Mouse (Mus musculus): ENCODE results near the gene Borcs7. TPM values are rescaled to one million over a fixed set of nuclear protein-coding genes. Genes with fewer than 3 reads are reported as not detected.
A peak's percentile ranks its signal among the peaks of the same experiment; 100 is the strongest.

The Borcs7 gene
- total RNA-seq (2021): 10 to 100 TPM; 18.7 to 21.2 TPM
- long read RNA-seq, experiment 1, transcript Borcs7-201 (5 exons, 2,176 nt): major isoform, 8 of 15 reads
- long read RNA-seq, experiment 1, partial matches to known transcripts: 1 of 15 reads
- long read RNA-seq, experiment 1, other reads (novel, unspliced or antisense): 6 of 15 reads
- long read RNA-seq, experiment 2, transcript Borcs7-201 (5 exons, 2,176 nt): major isoform, 36 of 41 reads
- long read RNA-seq, experiment 2, partial matches to known transcripts: 1 of 41 reads
- long read RNA-seq, experiment 2, other reads (novel, unspliced or antisense): 4 of 41 reads

GRCm38 (mm10) chr19:46689460-46690372 lies at the start of gene Borcs7:
Gene Borcs7, plus strand, starts transcription at chr19:46689906.
- DNase-seq (ENCODE audit: low spot score in 2 of 2): peak; percentile 88 to 92

GRCm38 (mm10) chr19:46640780-46641179 lies 48.9 kb upstream of the Borcs7 start:
- no peak for DNase-seq (ENCODE audit: low spot score in 2 of 2)

- no peak for DNase-seq (ENCODE audit: low spot score in 2 of 2)
Measured at GRCm38 (mm10) chr19:46641420-46642085, 48.2 kb upstream of the Borcs7 start.

GRCm38 (mm10) chr19:46642136-46642753 lies 47.5 kb upstream of the Borcs7 start:
- DNase-seq (ENCODE audit: low spot score in 2 of 2): no peak

- DNase-seq (ENCODE audit: low spot score in 2 of 2): no peak
Measured at GRCm38 (mm10) chr19:46643236-46643635, 46.5 kb upstream of the Borcs7 start.

- DNase-seq (ENCODE audit: low spot score in 2 of 2): no peak
Measured at GRCm38 (mm10) chr19:46644343-46644792, 45.3 kb upstream of the Borcs7 start.

GRCm38 (mm10) chr19:46644793-46645602 lies 44.7 kb upstream of the Borcs7 start:
- peak in 1 of 2 experiments; percentile 48 for DNase-seq (ENCODE audit: low spot score in 2 of 2)

- no peak for DNase-seq (ENCODE audit: low spot score in 2 of 2)
Measured at GRCm38 (mm10) chr19:46646041-46646481, 43.6 kb upstream of the Borcs7 start.

- no peak for DNase-seq (ENCODE audit: low spot score in 2 of 2)
Measured at GRCm38 (mm10) chr19:46647254-46647653, 42.5 kb upstream of the Borcs7 start.

GRCm38 (mm10) chr19:46647850-46648249 lies 41.9 kb upstream of the Borcs7 start:
- DNase-seq (ENCODE audit: low spot score in 2 of 2): no peak

GRCm38 (mm10) chr19:46648565-46648964 lies 41.1 kb upstream of the Borcs7 start:
- no peak for DNase-seq (ENCODE audit: low spot score in 2 of 2)

- no peak for DNase-seq (ENCODE audit: low spot score in 2 of 2)
Measured at GRCm38 (mm10) chr19:46653188-46653587, 36.5 kb upstream of the Borcs7 start.

- no peak for DNase-seq (ENCODE audit: low spot score in 2 of 2)
Measured at GRCm38 (mm10) chr19:46653616-46654235, 36.0 kb upstream of the Borcs7 start.

- no peak for DNase-seq (ENCODE audit: low spot score in 2 of 2)
Measured at GRCm38 (mm10) chr19:46655626-46656025, 34.1 kb upstream of the Borcs7 start.

GRCm38 (mm10) chr19:46656151-46656840 lies 33.4 kb upstream of the Borcs7 start:
- no peak for DNase-seq (ENCODE audit: low spot score in 2 of 2)

GRCm38 (mm10) chr19:46657339-46658020 lies 32.2 kb upstream of the Borcs7 start:
- DNase-seq (ENCODE audit: low spot score in 2 of 2): no peak

GRCm38 (mm10) chr19:46658348-46658747 lies 31.4 kb upstream of the Borcs7 start:
- DNase-seq (ENCODE audit: low spot score in 2 of 2): no peak

- DNase-seq (ENCODE audit: low spot score in 2 of 2): no peak
Measured at GRCm38 (mm10) chr19:46658851-46659250, 30.9 kb upstream of the Borcs7 start.

Data from layer of hippocampus, postnatal 14 days (tissue).